Mouse (Mus musculus) testis, adult 2 months (tissue): ENCODE measurements around the gene Cops7a.

Experiments used
- CTCF ChIP-seq: fragments of 200-500 bp; IDR thresholded peaks from 2 replicates; pipeline ENCODE4 v1.5.1; 2012; ENCODE audit warnings: low read depth, mild to moderate bottlenecking, inconsistent platforms, low read length, moderate library complexity; ENCODE audit not compliant: control insufficient read depth, insufficient read depth, insufficient replicate concordance
- POLR2A ChIP-seq: fragments of 200-500 bp; IDR thresholded peaks from 2 replicates; pipeline ENCODE4 v1.6.1; 2012; ENCODE audit warnings: low read depth, mild to moderate bottlenecking, inconsistent platforms, low read length, moderate library complexity; ENCODE audit not compliant: control insufficient read depth

DNA sequence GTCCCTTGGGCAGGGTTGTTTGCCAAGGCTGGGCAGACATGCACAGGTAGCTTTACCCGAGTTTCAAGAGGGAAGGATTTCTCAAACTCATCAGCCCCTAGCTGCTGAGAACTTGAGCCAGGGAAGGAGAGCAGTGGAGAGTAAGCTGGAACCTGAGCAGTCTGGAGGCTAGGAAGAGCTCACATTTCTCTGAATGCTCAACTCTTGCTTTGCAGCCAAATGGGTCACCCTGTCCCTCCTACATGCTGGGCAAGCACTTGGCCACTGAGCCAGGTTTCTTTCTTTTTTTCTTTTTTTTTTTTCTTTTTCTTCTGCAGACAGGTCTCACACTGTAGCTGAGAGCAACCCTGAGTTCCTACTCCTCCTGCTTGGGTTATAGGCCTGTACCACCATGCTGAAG, 28.7 kb downstream of the Cops7a start:
- TF ChIP-seq CTCF (no peak), POLR2A (no peak)
